Mouse (Mus musculus) liver, adult 10 weeks (tissue): ENCODE results near the gene Rhox13. TPM values are rescaled to one million over a fixed set of nuclear protein-coding genes. Genes with fewer than 3 reads are reported as not detected.

Experiments used
- polyA plus RNA-seq: library from polyadenylated mRNA; stranded (reverse); fragments of 350-450 nt; fragmentation: Illumina TruSeq; extraction: RNeasy Lipid Tissue Mini Kit (QIAGEN cat#74804); gene quantifications from one replicate; pipeline ENCODE4 v1.2.3, GENCODE M21; 2014; ENCODE audit warnings: low read depth, low replicate concordance

Rhox13 gene
- not detected for polyA plus RNA-seq

GRCm38 (mm10) chrX:38120982-38121381 lies at the start of gene Rhox13:
Rhox13 (plus strand) TSS chrX:38121219.

GRCm38 (mm10) chrX:38085041-38085440 lies 36.0 kb upstream of the Rhox13 start, which contains the start of gene Rhox11:
Rhox11 (minus strand) TSS chrX:38085141.

GRCm38 (mm10) chrX:38110807-38111206 lies 10.2 kb upstream of the Rhox13 start, which contains the start of gene Rhox12:
Rhox12 (minus strand) TSS chrX:38110907.

Other genes starting within 250 kb of the Rhox13 start
- gene Rhox8, start 242.3 kb upstream of the Rhox13 start, polyA plus RNA-seq, result not detected
- not detected for gene Rhox7b, start 224.0 kb upstream of the Rhox13 start, polyA plus RNA-seq
- not detected for gene Rhox9, start 219.4 kb upstream of the Rhox13 start, polyA plus RNA-seq
- not detected for gene Btg1-ps1, start 102.4 kb upstream of the Rhox13 start, polyA plus RNA-seq
- gene Btg1-ps2, start 78.1 kb upstream of the Rhox13 start, polyA plus RNA-seq, result not detected
- not detected for gene Rhox10, start 54.7 kb upstream of the Rhox13 start, polyA plus RNA-seq
- gene Rhox11, start 36.1 kb upstream of the Rhox13 start, polyA plus RNA-seq, result not detected
- gene Rhox12, start 10.3 kb upstream of the Rhox13 start, polyA plus RNA-seq, result not detected
- 28.3 TPM for gene Zbtb33, start 68.6 kb downstream of the Rhox13 start, polyA plus RNA-seq
- not detected for gene Tmem255a, start 131.2 kb downstream of the Rhox13 start, polyA plus RNA-seq
- gene Atp1b4, start 195.0 kb downstream of the Rhox13 start, polyA plus RNA-seq, result not detected